Mouse (Mus musculus) E14TG2a.4 (cell line): ENCODE data around the gene Gm15737.

Experiments
- CTCF ChIP-seq: conservative IDR thresholded peaks from 2 replicates; pipeline ENCODE4 v1.5.1; 2014; ENCODE audit warnings: low read length
- NANOG ChIP-seq: IDR thresholded peaks from 2 replicates; pipeline ENCODE4 v1.6.1; 2014; ENCODE audit warnings: borderline replicate concordance, low read length, mixed read lengths

DNA sequence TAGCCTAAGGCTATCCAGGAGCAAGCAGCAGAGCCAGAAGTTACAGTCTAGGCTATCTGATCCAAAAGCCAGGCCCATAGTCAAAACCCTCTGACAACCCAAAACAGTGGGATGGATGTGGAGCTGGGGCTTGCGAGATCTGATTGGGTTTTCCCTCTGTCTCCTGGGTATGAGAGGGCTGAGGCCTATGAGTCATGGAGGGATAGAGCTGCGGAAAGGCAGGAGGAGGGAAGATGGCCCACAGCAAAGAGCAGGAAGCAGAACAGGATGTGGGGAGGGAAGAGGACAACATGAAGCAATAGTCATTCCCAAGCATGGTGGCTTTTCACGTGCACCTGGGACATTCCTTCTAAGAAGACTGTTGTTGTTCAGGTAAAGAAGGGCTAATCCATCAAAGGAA, 41.5 kb downstream of the Gm15737 start:
- no peak for TF ChIP-seq CTCF
- TF ChIP-seq NANOG, result no peak
